Mouse (Mus musculus): ENCODE measurements around the gene Spen.

GRCm38 (mm10) chr4:141512145-141512544 is 26.3 kb downstream of the Spen start:
- no peak for TF ChIP-seq POLR2A (IDR thresholded peaks at IDR 0.05; ENCODE audit: borderline replicate concordance, low read depth, low read length)
- no peak for TF ChIP-seq CTCF (IDR thresholded peaks at IDR 0.05; ENCODE audit: low read depth, low read length)
